Mouse (Mus musculus) C2C12 (cell line): ENCODE measurements at regions not wholly inside any gene's neighbourhood (a gene's known extent, or its start where the extent isn't known, plus 50 kb on each side); places are given as distances from the start of the nearest gene placed in this dataset.
A peak's percentile ranks its signal among the peaks of the same experiment; 100 is the strongest.

ENCODE experiments used
- H3K27me3 ChIP-seq: one replicate; pipeline ENCODE4 v1.6.1; 2011; ENCODE audit not compliant: control insufficient read depth, insufficient read depth, insufficient read length
- H3K36me3 ChIP-seq: one replicate; pipeline ENCODE4 v1.6.1; 2011; ENCODE audit not compliant: control insufficient read depth, insufficient read depth
- H3K4me3 ChIP-seq: one replicate; pipeline ENCODE4 v1.5.1; 2011; ENCODE audit warnings: mild to moderate bottlenecking, control low read depth; ENCODE audit not compliant: poor library complexity, insufficient read depth, severe bottlenecking
- H3K79me2 ChIP-seq: one replicate; pipeline ENCODE4 v1.6.1; 2011; ENCODE audit not compliant: control insufficient read depth, insufficient read depth
- H3K79me3 ChIP-seq: one replicate; pipeline ENCODE4 v1.6.1; 2011; ENCODE audit warnings: low read depth, control low read depth
- H3ac ChIP-seq: one replicate; pipeline ENCODE3; 2011; ENCODE audit warnings: low read depth; ENCODE audit not compliant: control insufficient read depth, insufficient read length
- CEBPB ChIP-seq: IDR thresholded peaks from one replicate; pipeline ENCODE4 v1.6.1; 2011; ENCODE audit warnings: low read depth, mild to moderate bottlenecking, control low read depth, moderate library complexity
- CTCF ChIP-seq: IDR thresholded peaks from one replicate; pipeline ENCODE4 v1.5.1; 2011; ENCODE audit not compliant: control insufficient read depth, insufficient read depth, insufficient read length
- FOSL1 ChIP-seq: IDR thresholded peaks from one replicate; pipeline ENCODE4 v1.8.0; 2011; ENCODE audit warnings: mild to moderate bottlenecking, low read length; ENCODE audit not compliant: poor library complexity, insufficient read depth, severe bottlenecking
- MAX ChIP-seq: IDR thresholded peaks from one replicate; pipeline ENCODE4 v1.6.1; 2011; ENCODE audit warnings: mild to moderate bottlenecking, control low read depth
- MYOD1 ChIP-seq: IDR thresholded peaks from one replicate; pipeline ENCODE4 v1.6.1; 2011; ENCODE audit warnings: low read depth; ENCODE audit not compliant: control insufficient read depth, insufficient read length
- MYOG ChIP-seq: IDR thresholded peaks from one replicate; pipeline ENCODE4 v1.6.1; 2011; ENCODE audit not compliant: control insufficient read depth, insufficient read length; ENCODE audit errors: extremely low read depth
- USF1 ChIP-seq: IDR thresholded peaks from one replicate; pipeline ENCODE4 v1.6.1; 2011; ENCODE audit warnings: low read depth, mild to moderate bottlenecking, control low read depth, moderate library complexity

- no peak overlapping the region for H3K4me3 ChIP-seq
- no peaks in the 10 kb centered on the region for H3K79me2 ChIP-seq
- no peaks in the 10 kb centered on the region for H3K79me3 ChIP-seq
- H3K36me3 ChIP-seq, result no peaks in the 10 kb centered on the region
- H3K27me3 ChIP-seq, result no peaks in the 10 kb centered on the region
- TF ChIP-seq MYOD1, result no peak
- TF ChIP-seq CTCF, result no peak
- TF ChIP-seq MAX, result no peak
- TF ChIP-seq MYOG, result no peak
- TF ChIP-seq CEBPB, result no peak
- TF ChIP-seq FOSL1, result no peak
- TF ChIP-seq USF1, result no peak
- no peak overlapping the region for H3ac ChIP-seq
Measured at GRCm38 (mm10) chr10:72923611-72924010, 175.5 kb upstream of the Pcdh15 start.

DNA sequence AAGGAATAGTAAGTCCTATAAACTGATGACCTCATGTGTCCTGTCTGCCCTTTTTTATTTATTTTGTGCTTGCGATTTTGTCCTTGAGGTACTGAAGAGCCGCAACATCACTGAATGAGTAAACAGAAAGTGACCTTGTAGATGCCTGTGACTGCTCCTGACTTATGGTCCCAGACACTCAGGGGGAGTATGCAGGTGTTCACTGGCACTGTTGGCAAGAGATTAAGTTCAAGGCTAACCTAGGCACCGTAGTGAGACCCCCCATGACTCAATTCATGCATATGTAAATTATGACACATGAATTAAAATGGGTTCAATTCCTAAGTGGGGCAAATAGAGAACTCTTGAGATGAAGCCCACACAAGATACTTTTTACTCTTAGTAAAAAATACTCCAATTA is 142.2 kb upstream of the Pcdh15 start:
- TF ChIP-seq CEBPB, result no peak
- TF ChIP-seq FOSL1, result no peak
- no peak for TF ChIP-seq MAX
- TF ChIP-seq MYOD1, result no peak
- no peak for TF ChIP-seq USF1
- TF ChIP-seq CTCF, result no peak
- no peak for TF ChIP-seq MYOG
- H3K79me3 ChIP-seq, result no peaks in the 10 kb centered on the region
- no peaks in the 10 kb centered on the region for H3K36me3 ChIP-seq
- no peaks in the 10 kb centered on the region for H3K79me2 ChIP-seq
- H3K27me3 ChIP-seq, result no peaks in the 10 kb centered on the region
- H3ac ChIP-seq, result no peak overlapping the region
- no peak overlapping the region for H3K4me3 ChIP-seq

DNA sequence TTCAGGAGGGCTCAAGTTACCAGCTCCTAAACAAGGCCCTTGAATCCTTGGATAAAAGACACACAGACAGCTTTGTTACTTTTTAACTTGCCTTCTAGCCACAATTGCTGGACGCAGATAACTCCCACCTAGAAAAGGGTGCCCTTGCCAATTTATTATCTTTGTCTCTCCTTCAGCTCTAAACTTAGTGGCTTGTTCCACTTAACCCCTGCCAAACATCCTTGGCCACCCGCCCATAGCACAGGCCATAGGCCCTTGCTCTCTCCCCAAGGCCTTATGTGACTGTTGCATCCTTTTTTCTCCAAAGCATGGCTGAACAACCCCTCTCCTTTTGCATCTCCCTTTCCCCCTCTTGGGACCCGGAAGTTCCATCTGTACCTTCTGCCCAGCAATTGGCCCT is 139.1 kb upstream of the Pcdh15 start:
- Histone ChIP-seq H3K79me2 (no peaks in the 10 kb centered on the region), H3K27me3 (no peaks in the 10 kb centered on the region), H3K79me3 (no peaks in the 10 kb centered on the region), H3K4me3 (no peak overlapping the region), H3ac (no peak overlapping the region), H3K36me3 (no peaks in the 10 kb centered on the region)
- no peak for TF ChIP-seq FOSL1
- no peak for TF ChIP-seq MYOD1

DNA sequence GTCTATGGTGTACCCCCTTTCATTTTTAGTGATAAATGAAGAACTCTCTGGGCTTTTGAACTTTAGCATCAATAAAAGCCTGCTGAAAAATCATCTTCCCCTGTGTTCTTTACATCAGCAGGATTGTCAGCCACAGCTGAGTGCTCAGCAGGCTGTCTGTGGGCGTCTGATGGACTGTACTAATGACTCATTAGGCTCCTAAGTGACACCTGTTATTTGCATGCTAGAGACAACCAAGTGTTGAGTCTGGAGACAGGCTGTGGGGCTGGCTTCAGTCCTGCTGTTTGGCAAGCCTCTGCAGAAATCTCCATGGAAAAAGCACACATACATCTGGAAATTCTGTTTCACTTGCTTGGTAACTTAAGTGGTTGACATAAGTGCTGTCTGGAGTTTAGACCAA is 117.8 kb upstream of the Pcdh15 start:
- H3K4me3 ChIP-seq, result no peak overlapping the region
- TF ChIP-seq CEBPB, result no peak
- TF ChIP-seq FOSL1, result no peak
- peak; percentile 94 for TF ChIP-seq MYOD1
- no peaks in the 10 kb centered on the region for H3K79me2 ChIP-seq
- no peaks in the 10 kb centered on the region for H3K79me3 ChIP-seq
- H3ac ChIP-seq, result no peak overlapping the region
- H3K27me3 ChIP-seq, result no peaks in the 10 kb centered on the region
- H3K36me3 ChIP-seq, result no peaks in the 10 kb centered on the region

DNA sequence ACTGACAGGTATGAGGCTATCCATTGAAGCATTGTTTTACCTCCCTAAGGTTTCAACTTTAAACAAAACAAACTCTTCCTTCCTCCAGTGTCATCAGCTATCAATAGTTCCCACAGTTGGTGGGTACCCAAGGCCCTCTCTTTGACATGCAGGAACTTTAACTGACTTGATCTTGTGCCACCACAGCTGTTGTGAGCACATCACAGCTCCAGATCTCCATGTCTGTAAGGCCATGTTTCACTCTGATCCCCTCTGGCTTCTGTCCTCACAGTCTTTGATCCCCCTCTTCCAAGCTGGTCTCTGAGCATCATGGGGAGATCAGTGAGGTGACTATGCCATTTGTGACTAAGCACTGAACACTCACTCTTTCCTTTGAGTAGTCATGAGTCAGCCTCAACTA is 110.8 kb upstream of the Pcdh15 start:
- Histone ChIP-seq H3K79me2 (no peaks in the 10 kb centered on the region), H3K36me3 (no peaks in the 10 kb centered on the region), H3K79me3 (no peaks in the 10 kb centered on the region), H3K27me3 (no peaks in the 10 kb centered on the region), H3K4me3 (no peak overlapping the region), H3ac (no peak overlapping the region)
- TF ChIP-seq MYOD1 (peak; percentile 94), MAX (peak; percentile 31), CTCF (no peak), FOSL1 (peak; percentile 86), USF1 (no peak), MYOG (no peak), CEBPB (no peak)

- H3ac ChIP-seq, result no peak overlapping the region
- no peak overlapping the region for H3K4me3 ChIP-seq
- no peaks in the 10 kb centered on the region for H3K79me2 ChIP-seq
- TF ChIP-seq CEBPB, result no peak
- no peak for TF ChIP-seq CTCF
- TF ChIP-seq MYOG, result no peak
- no peak for TF ChIP-seq MAX
- TF ChIP-seq MYOD1, result no peak
- TF ChIP-seq USF1, result no peak
- H3K79me3 ChIP-seq, result no peaks in the 10 kb centered on the region
- H3K27me3 ChIP-seq, result no peaks in the 10 kb centered on the region
- no peaks in the 10 kb centered on the region for H3K36me3 ChIP-seq
Measured at GRCm38 (mm10) chr10:73010897-73011296, 88.2 kb upstream of the Pcdh15 start.
